Mouse (Mus musculus) pancreas, adult 10 weeks (tissue): ENCODE data around the gene Calr3. TPM values are rescaled to one million over a fixed set of nuclear protein-coding genes. Genes with fewer than 3 reads are reported as not detected.

Source experiments
- polyA plus RNA-seq: library from polyadenylated mRNA; stranded (reverse); fragments of 350-450 nt; fragmentation: Illumina TruSeq; extraction: RNeasy Lipid Tissue Mini Kit (QIAGEN cat#74804); gene quantifications from one replicate; pipeline ENCODE4 v1.2.3, GENCODE M21; 2015; ENCODE audit warnings: low read depth, low replicate concordance; ENCODE audit not compliant: insufficient read depth

The Calr3 gene
- polyA plus RNA-seq = not detected

GRCm38 (mm10) chr8:72443338-72443993 is at the start of gene Calr3, which contains the start of gene 1700030K09Rik:
Calr3 (minus strand) TSS chr8:72443870.
1700030K09Rik (plus strand) TSS chr8:72443880.

GRCm38 (mm10) chr8:72491680-72492621 is 48.3 kb upstream of the Calr3 start, which contains the start of gene Slc35e1:
Slc35e1 (minus strand) TSS chr8:72492614.

GRCm38 (mm10) chr8:72474826-72475546 is 31.3 kb upstream of the Calr3 start, which contains the start of gene Cherp:
Cherp (minus strand) TSS chr8:72475226.

GRCm38 (mm10) chr8:72421362-72422335 is 22.0 kb downstream of the Calr3 start, which contains the start of gene Eps15l1:
Eps15l1 (minus strand) TSS chr8:72421460.

Other genes with a start within 250 kb of the Calr3 start
- 0.41 TPM for gene Cib3, start 231.0 kb downstream of the Calr3 start, polyA plus RNA-seq
- not detected for gene Gm11034, start 230.2 kb downstream of the Calr3 start, polyA plus RNA-seq
- 13.5 TPM for gene Fam32a, start 224.1 kb downstream of the Calr3 start, polyA plus RNA-seq
- 17.6 TPM for gene Ap1m1, start 203.9 kb downstream of the Calr3 start, polyA plus RNA-seq
- not detected for gene Gm10282, start 138.6 kb downstream of the Calr3 start, polyA plus RNA-seq
- gene Klf2, start 124.8 kb downstream of the Calr3 start, polyA plus RNA-seq = 28.8 TPM
- 18.4 TPM for gene Eps15l1, start 22.4 kb downstream of the Calr3 start, polyA plus RNA-seq
- gene 1700030K09Rik, start within 50 bp of the Calr3 start, polyA plus RNA-seq = 3.2 TPM
- gene Cherp, start 31.4 kb upstream of the Calr3 start, polyA plus RNA-seq = 13.3 TPM
- 5.9 TPM for gene Slc35e1, start 48.7 kb upstream of the Calr3 start, polyA plus RNA-seq
- 1.6 TPM for gene Med26, start 104.4 kb upstream of the Calr3 start, polyA plus RNA-seq
- gene Smim7, start 127.2 kb upstream of the Calr3 start, polyA plus RNA-seq = 18.3 TPM
- 6.5 TPM for gene Tmem38a, start 128.2 kb upstream of the Calr3 start, polyA plus RNA-seq
- not detected for gene Nwd1, start 202.8 kb upstream of the Calr3 start, polyA plus RNA-seq